Mouse (Mus musculus) thymus, postnatal 36 days (tissue): ENCODE measurements at regions not wholly inside any gene's neighbourhood (a gene's known extent, or its start where the extent isn't known, plus 50 kb on each side); places are given as distances from the start of the nearest gene placed in this dataset.

Source experiments
- DNase-seq, 2 experiments: peaks; one replicate each; pipeline ENCODE4 v3.0.0; 2022; ENCODE audit warnings: mixed read lengths in 2 of 2

DNA sequence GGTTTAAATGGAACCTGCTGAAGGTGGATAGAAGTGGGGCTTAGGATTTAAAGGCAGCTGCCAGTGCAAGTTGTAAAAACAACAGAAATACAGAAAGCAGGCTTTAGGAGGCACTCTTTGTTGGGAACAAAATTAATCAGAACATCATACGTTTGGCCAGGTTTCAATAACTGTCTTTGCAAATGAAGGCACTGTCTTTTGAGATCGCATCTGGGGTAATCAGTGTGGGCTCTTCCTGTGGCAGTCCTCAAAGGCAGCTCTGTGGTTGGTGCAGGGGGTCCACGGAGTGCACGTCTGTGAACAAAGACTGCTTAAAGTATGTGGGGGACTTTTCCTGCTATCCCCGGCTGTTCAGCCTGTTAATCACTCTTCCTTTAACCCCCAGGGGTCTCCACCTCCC is 654.5 kb downstream of the Tmem132b start:
- DNase-seq = no peak

DNA sequence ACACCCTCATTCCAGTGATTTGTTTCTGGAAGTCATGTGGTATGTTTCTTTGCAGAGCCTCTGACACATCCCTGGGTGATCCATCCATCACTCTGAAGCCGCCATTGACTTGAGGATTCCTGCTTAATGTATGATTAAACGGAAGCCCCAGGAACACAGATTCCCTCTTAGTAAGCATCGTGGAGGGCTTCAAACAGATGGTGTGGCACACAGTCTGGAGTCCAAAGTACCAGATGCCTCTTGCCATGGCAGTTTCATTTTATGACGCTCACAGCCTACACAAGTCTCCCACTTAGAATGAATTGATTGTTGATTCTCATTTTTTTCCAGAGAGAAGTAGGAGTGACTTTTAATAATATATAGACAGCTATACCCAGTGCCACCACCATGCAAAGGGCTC is 668.3 kb downstream of the Tmem132b start:
- no peak for DNase-seq

DNA sequence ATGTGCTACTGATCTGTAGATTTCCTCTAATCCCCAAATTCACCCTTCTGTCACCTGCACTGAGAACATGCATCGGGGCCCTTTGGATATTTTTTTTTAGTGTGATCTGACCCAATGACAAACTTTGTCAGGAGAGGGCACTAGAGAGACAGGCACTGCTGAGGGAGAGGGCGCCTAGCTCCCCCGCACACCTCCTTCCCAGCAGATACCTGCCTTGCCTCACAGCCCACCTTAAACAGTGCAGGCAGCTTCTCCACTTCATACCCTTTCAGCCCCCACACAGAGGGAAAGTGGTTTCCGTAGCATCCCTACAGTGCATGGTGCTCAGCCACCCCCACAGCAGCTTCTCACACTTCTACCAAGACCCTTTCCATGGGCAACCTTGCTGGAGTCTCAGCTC is 670.0 kb downstream of the Tmem132b start:
- no peak for DNase-seq

DNA sequence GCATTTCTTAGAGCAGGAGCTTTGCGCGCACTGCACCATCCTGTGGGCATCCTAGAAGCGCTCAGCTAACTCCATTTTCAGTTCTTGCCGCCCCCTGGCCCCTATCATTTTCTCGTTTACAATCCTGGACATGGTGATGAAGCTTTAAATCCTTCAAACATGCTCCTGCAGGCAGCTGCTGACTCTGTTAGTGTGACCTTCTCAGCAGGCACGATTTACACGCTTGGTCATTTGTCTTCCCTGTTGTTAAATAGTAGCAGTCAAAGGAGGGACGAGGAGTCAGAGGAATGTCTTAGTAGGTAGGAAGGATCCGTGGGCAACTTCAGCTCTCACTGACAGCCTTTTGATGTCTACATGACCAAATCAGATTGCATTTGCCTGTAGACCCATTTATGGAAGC is 670.4 kb downstream of the Tmem132b start:
- DNase-seq = no peak

DNA sequence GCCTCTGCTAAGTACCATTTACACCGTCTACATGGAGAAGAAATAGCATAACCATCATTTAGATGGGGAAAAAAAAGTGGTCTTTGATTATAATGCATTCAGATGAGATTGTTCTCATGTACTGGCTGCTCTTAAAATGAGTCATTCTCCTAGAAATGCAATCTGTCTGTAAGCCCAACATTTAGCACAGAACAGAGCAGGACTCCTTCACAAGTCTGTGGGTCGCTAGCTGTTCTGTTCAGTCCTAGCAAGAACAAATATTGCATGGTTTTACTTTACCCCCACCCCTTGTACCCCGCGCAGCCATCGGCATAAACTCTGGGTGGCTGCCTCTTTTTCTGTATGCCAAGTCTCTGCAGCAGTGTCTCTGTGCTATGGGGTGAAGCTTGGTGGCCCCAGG is 685.4 kb downstream of the Tmem132b start:
- DNase-seq = no peak

DNA sequence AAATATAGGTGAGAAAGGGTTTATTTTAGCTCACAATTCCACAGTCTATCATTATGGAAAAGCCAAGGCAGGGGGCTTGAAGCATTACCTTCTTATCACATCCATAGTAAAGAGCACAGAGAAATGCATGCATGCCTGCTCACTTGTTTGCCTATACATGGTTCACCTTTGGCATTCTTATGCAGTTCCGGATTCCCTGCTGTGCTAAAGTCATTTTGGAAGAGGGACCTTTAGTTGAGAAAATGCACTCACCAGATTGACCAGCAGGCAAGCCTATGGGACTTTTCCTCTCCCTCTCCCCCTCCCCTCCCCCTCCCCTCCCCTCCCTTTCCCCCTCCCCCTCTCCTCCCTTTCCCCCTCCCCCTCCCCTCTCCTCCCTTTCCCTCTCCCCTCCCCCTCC is 686.2 kb downstream of the Tmem132b start:
- DNase-seq = no peak

DNA sequence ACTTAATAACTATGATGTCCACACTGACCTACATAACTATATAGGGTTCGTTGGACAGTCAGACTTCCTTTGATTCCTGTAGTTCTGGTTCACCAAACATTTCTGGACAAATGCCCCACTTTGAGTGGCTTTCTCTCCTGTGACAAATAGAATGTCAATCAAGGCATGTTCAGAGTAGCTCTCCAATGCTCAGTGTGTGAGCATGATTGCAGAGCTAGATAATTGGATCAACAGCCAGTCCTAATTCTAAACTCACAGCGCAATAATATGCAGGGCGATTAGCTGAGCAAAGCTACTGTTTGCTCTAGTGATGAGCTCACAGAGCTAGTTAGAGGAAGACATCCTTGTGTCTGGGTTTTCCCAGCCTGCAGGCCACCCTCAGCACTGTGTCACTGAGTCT is 692.1 kb downstream of the Tmem132b start:
- no peak for DNase-seq

DNA sequence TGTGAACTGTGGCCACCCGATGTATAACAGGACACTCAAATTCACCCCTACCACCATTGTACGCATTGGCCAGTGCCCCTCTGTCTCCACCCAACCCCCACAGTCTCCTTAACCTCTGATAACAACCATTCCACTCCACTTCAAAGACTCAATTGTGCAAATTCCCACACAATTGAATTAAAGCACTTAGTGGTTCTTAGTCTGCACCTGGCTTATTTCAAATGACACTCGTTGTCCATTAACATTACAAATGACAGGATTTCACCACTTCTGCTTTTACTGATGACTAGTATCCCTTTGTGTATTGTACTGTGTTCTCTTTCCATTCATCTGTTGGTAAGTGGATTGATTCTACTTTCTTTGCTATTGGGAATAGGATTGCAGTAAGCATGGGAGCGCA is 699.2 kb downstream of the Tmem132b start:
- DNase-seq = no peak

DNA sequence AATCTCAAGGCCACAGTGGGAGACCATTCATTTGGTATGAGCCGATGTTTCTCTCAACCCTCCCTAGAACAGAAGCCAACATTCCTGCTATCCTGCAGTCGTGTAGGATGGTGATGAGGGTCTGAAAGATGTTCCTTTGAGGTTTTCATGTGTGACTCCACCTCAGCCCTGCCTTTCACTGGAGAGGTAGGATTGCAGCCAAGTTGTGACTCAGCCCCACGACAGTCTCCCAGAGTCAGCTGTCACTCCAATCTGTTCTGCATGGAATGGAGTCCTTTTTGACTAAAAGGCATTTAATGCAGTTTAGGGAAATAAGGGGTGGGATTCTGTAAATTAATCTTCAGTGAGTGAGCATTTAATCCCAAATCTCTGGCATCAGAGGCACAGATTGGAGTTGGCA is 706.5 kb downstream of the Tmem132b start:
- no peak for DNase-seq

DNA sequence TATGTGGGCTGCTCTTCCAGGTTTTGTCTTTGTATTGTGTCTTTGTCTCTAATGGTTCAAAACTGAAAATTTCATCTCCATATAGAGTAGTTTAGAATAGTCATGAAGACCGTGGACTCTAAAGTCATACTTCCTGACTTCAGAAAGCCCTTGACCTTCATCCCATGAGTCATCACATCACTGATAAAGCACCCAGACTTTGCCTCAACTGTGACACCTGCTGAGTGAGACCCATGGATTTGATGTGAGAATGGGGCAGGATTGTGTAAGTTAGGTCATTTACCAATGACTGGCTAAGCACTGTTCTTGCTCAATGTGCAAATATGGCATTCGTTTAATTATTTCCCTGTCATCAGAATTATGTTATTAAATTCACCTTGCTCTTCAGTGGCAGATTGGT is 714.2 kb downstream of the Tmem132b start:
- no peak for DNase-seq

DNA sequence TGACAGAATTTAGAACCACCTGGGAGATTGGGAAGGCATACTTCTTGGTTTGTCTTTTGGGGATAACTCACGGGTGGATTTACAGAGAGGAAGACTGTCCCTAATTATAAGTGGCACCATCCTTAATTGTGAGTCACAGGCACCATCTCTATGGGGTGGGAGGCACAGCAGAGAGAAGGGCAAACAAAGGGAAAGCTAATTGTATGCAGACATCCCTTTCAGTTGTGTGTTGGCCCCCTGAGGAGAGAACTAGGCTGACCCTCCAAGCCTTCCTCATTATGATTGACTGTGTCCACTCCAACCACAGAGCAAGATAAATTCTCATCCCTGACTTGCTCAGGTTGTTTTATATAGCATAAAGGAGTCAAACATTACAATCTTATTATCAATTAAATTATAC is 718.8 kb downstream of the Tmem132b start:
- DNase-seq = no peak

DNA sequence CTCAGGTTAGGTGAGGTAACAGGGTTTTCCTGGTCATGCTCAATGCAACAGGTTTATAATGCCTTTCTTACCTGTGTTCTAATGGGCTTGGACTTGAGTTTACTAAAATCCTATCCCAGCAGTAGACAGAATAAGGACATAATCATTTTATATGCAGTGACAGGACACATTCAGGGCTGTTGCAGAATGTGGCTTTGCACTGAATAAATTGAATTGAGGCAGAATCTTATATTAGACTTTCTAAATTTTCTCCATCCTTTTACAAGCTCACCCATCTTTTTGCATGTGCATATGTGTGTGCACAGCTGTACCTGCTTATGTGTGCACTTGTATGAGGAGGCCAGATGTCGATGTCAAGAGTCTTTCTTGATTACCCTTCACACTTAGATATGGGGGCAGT is 723.1 kb downstream of the Tmem132b start:
- DNase-seq = no peak

DNA sequence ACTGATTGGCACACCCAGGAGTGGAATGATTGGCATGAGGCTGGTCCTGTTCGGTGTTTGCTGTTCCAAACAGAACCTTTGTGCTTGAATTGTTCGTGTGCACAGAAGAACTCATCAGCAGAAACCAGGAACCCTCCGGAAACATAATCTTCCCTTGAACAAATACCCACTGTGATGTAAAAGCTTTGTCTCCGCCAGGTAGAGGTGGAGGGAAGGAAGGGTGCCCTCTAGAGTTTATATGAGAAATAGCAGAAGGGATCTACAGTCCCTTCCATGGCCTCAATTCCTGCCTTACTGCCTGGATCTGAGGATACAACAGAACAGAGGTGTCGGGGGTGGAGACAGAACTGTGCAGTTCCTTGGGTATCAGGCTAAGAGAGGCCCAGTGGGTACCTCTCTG is 726.3 kb downstream of the Tmem132b start:
- no peak for DNase-seq

DNA sequence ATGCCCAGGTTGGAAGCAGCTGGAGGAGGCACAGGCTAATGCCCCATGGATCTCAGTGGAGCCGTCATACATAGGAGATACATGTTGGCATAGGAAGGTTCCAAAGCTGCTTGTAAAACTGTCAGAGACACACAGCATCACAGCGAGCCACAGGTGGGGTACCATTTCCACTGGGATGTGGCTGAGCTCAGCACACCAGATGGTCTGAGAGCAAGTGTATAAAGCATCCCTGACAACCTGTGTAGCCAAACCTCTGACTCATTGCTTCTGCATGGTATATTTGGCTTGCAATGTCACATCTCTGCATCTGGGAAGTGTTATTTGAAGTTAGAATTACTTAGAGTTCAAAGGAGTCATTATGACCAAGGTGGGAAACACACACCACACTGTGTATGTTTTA is 734.9 kb downstream of the Tmem132b start:
- no peak for DNase-seq

DNA sequence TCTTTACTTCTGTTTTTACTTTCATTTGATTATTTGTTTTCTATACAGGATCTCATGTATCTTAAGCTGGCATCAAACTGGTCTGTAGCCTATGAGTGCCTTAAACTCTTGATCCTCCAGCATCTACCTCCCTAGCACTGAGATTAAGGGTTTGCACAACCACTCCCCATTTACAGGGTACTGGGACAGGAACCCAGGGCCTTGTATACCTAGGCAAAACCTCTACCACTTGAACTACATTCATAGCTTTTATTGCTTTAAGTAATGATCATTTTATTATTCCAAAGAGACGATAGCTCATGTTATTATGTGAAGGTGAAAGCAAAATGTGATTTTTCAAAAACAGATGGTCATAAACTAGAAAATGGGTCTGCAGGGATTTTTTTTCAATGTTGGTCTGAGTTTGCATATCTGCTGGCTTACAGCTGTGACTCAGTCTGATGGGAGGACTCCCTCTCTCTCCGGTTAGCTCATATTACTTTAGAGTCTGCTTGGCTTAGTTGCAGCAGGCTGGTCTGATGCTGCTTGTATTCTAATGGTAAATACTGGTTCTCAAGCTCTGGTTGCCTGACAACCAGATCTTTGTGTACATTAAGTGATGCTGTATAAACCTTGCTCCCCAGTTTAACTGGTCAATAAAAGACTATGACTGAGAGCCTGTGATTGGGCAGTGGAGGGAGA is 735.5 kb downstream of the Tmem132b start:
- no peak for DNase-seq

DNA sequence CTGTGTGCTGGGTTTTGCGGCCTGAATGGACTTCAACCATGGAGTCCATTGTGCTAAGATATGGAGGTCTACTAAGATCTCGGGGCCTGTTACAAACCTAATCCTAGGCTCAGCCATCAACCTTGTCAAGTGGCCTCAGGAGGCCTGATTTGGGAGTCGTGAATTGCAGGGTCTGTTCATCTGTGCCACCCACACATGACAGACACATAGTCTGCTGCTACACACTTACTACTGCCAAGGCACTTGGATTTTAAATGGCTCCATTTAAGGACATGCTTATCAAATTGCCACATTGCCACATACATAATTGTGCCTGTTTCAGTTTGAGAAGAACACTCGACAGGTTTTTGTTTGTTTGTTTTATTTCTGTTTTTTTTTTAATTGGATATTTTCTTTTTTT is 737.0 kb downstream of the Tmem132b start:
- no peak for DNase-seq

DNA sequence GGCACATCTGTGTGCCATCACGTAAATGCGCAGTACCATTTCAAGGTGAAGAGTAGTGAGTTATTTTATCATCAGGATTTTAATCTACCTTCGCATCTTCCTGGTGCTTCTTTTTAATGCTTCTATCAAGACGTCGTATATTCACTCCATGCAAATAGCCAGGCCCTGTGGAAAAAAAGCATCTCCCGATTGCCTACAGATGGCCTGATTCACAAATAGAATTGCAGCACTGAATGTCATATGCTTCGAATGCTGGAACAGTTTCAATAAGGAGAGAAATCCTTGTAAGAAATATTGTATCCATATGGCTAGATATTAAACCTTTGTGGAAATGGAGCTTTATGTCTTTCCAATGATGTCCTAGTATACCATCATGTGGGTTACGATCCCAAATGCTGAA is 742.7 kb downstream of the Tmem132b start:
- no peak for DNase-seq

DNA sequence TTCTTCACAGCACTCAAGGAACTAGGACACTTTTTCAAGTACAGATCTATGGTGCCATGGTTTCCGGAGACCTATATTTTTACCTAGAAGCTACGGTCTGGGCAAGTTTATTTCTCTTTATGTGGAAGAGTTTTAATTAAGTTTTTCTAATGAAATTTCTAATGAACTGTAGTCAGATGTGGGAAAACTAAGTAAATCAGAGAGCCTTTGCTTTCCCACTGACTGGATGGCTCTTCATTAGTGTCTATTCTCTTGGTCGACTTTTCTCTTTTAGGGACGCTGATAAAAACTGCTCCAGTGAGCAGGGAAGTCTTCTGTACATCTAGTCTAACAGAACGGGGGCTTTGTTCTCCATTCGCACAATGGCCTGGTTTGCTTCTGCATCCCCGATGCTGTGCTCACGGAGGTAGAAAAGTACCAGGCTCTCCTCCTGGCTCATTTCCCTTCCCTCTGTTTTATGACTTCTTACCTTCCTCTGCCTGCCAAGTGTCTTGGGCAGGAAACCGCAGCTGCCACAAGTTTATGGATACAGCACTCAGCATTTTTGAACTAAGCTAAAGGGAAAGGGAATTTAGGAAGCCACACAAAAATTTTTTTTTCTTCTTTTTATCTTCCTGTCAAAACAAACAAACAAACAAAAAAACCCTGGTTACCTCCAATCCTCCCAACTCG is 749.6 kb downstream of the Tmem132b start:
- no peak for DNase-seq

DNA sequence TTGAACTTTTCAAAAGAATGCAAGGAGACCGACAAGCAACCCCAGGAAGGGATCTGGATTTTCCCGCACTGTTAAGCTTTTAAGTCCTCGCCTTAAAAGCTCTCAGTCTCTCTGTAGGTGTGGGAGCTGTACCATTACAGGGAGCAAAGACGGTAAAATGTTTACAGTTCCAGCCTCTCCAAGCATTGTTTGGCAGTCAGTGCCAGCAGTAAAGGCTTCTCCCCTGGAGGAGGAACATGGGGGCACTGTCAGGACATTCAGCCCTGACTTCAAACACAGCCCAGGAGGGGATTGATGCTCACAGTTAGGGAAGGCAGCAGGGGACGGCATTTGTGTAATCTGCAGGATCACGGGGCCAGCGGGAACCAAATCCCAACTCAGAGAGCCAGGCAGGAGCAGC is 750.2 kb downstream of the Tmem132b start:
- DNase-seq = no peak

DNA sequence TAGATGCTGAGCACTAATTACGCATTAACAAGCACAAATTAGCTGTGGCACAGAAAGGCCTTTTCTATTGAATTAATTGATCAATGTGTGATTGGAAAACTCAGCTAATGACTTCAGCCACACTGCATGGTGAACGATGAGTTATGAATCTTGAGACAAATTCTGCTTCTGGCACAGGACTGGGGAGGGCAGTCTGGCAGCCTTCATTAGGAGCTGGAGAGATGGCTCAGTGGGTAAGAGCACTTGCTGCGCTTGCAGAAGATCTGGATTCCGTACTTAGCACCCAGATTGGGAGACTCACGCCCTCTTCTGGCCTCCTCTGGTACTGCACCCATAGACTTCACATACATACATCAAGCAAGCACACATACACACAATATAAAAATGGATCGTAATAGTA is 793.3 kb downstream of the Tmem132b start:
- no peak for DNase-seq

DNA sequence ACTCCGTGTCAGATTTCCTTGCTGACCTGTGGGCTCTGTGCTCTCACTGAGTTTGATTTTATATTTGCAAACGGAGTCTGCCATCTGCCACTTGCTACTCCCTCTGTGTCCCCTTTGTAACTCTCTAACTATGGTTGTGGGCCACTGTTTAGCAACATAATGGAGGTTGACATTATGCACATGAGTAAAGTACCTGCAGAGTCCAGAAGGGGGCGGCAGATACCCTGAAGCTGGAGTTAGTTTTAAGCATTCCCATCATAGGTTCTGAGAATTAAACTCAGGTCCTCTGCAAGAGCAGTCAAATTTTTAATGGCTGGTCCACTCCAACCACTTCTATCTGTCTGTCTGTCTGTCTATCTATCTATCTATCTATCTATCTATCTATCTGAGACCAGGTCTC is 796.7 kb downstream of the Tmem132b start:
- DNase-seq = no peak

DNA sequence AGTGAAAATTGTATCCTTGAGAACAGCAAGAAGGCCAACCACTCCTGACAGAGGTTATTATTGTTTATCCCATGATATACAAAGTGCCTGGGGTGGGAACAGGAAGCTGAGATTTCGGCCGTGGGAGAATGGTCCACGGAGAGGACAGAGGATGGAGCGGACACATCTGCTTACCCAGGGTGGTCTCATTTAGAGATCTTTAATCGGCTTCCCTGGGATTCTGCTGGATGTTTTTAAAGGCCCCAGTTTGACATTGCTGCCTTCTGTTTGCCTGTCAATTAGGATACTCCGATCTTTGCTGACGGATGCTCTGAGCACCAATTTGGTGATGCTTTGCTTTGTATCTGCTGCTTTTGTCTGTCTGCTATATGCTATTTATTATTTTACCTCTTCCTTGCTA is 803.5 kb downstream of the Tmem132b start:
- no peak for DNase-seq

DNA sequence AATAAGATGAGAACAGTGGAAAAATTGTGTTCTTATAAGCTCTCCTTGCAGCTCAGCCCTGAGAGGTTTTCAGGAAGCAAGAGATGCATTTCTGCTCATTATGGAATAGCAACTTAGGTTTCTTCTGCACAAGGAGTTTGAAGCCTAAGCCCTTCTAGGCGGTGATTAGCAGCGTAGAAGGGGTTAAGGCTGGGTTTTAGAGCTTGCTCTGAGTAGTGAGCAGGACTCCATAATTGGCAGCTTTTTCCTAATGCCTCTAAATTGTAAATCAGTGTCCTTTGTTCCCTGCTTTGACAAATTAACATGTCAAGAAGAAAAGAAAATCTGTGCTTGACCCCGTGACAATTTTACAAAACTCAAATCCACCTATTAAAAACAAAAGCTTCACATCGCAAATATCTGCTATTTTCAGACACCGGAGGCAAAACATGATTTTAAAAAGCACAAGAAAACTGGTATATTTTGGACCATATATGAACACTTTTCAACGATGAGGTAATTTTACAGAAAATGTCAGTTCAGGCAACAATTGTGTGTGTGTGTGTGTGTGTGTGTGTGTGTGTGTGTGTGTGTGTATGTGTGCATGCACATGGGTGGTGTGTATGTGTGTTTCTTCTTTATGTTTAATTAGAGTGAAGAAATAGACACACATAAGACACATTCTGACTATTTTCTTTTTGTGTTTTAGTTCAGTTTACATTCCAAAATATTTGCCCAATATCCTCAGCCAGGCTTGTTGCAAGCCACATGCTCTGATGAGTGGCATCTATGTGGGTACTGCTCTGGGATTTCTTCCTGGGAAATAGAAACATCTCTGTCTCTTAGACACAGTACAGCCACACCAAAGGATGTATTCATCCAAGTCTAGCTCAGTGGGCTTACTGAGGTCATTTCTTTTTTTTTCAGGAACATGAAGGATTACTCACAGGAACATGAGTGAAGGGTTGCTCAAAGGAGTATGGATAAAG is 804.3 kb downstream of the Tmem132b start:
- no peak for DNase-seq

DNA sequence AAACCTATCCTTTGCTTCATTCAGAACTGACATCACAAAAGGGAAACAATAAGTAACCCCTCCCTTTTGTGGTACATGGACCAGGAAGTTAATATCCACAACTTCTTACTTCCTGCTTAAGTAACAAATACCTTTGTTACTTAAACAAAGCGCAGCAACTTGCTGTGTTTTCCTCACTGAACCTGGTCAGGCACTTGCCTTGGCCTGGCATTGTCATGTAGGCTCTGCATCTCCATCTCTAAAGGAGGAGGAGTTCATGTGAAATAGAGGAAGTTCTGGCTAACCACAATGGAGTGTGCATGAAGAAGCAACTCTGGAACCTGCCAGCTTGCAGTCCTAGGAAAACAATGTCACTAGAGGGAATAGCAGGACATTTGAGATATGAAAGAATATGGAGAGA is 806.3 kb downstream of the Tmem132b start:
- DNase-seq = no peak
